Mouse (Mus musculus) cerebellum, adult 2 months (tissue): ENCODE data around the gene Blcap.

Experiments used
- CTCF ChIP-seq: fragments of 200-500 bp; IDR thresholded peaks from 2 replicates; pipeline ENCODE4 v1.5.1; 2011; ENCODE audit warnings: low read depth, mild to moderate bottlenecking, control low read depth, low read length, moderate library complexity, borderline replicate concordance; ENCODE audit not compliant: insufficient read depth
- POLR2A ChIP-seq: fragments of 200-500 bp; IDR thresholded peaks from 2 replicates; pipeline ENCODE4 v1.6.1; 2011; ENCODE audit warnings: low read length, control low read depth, borderline replicate concordance; ENCODE audit not compliant: insufficient read depth

GRCm38 (mm10) chr2:157560302-157560701 lies 10.8 kb downstream of the Blcap start:
- TF ChIP-seq POLR2A = no peak
- TF ChIP-seq CTCF = no peak
